Mouse (Mus musculus) hindbrain, postnatal 0 days (tissue): ENCODE data around the gene Gm20388. TPM values are rescaled to one million over a fixed set of nuclear protein-coding genes. Genes with fewer than 3 reads are reported as not detected.

Experiments used
- ATAC-seq: fragments of 200-750 bp; cut with Nextera tagmentation; 2 replicates; pipeline ENCODE4 v1.8.0; 2017; ENCODE audit warnings: mild to moderate bottlenecking, moderate TSS enrichment, moderate library complexity
- DNase-seq: peaks from one replicate; pipeline ENCODE4 v3.0.0-alpha.2; 2015; ENCODE audit warnings: low spot score
- H3K27ac ChIP-seq: fragments of 300-500 bp; sonication (generic); 2 replicates; pipeline ENCODE4 v1.5.1; 2014; ENCODE audit warnings: mild to moderate bottlenecking
- H3K27me3 ChIP-seq: fragments of 300-500 bp; sonication (generic); 2 replicates; pipeline ENCODE4 v1.6.1; 2014; ENCODE audit warnings: low read length, mixed read lengths; ENCODE audit not compliant: insufficient read depth
- H3K36me3 ChIP-seq: fragments of 300-500 bp; sonication (generic); 2 replicates; pipeline ENCODE4 v1.6.1; 2014; ENCODE audit warnings: low read length, mixed read lengths; ENCODE audit not compliant: insufficient read depth
- H3K4me1 ChIP-seq: fragments of 300-500 bp; sonication (generic); 2 replicates; pipeline ENCODE4 v1.6.1; 2014; ENCODE audit warnings: antibody characterized with exemption, low read length, mixed read lengths; ENCODE audit not compliant: insufficient read depth
- H3K4me2 ChIP-seq: fragments of 300-500 bp; sonication (generic); 2 replicates; pipeline ENCODE4 v1.6.1; 2014; ENCODE audit warnings: low read depth, mild to moderate bottlenecking, low read length, moderate library complexity, mixed read lengths
- H3K4me3 ChIP-seq: fragments of 300-500 bp; sonication (generic); 2 replicates; pipeline ENCODE4 v1.5.1; 2014; ENCODE audit warnings: low read length
- H3K9ac ChIP-seq: fragments of 300-500 bp; sonication (generic); replicated peaks from 2 replicates; pipeline ENCODE4 v1.6.1; 2014; ENCODE audit warnings: mild to moderate bottlenecking, low read length, moderate library complexity, mixed read lengths
- H3K9me3 ChIP-seq: fragments of 300-500 bp; sonication (generic); 2 replicates; pipeline ENCODE4 v1.6.1; 2016; ENCODE audit warnings: low read length, mixed read lengths
- CTCF ChIP-seq: IDR thresholded peaks from 2 replicates; pipeline ENCODE4 v1.5.1; 2016; ENCODE audit warnings: antibody characterized with exemption, control low read depth, low read depth
- WGBS: fragments of 180-500 bp; shearing (Covaris S2); extraction: QIAGEN DNeasy Blood & Tissue Kit; methylation state at CpG from one replicate; pipeline ENCODE4 v1.1.7; 2014; 5-methylcytosine and 5-hydroxymethylcytosine counted together
- polyA plus RNA-seq: library from polyadenylated mRNA; unstranded; fragments of >200 nt; fragmentation: Nextera tagmentation; extraction: Ambion mirVana; gene quantifications from 2 replicates; pipeline ENCODE4 v1.2.1, GENCODE M21; 2015
- total RNA-seq: library from RNA; depleted of rRNA; stranded (reverse); fragments of >200 nt; gene quantifications from 2 replicates; pipeline ENCODE4 v1.2.3, GENCODE M21; 2014

The Gm20388 gene
- total and polyA plus RNA-seq, 2 experiments from 2014 or later, result 71.3 TPM; not detected in 1

- no peak overlapping the region for H3K4me2 ChIP-seq
- no peaks in the 10 kb centered on the region for H3K9me3 ChIP-seq
- ATAC-seq (no peak), DNase-seq (no peak)
- no peak overlapping the region for H3K27ac ChIP-seq
- TF ChIP-seq CTCF, result no peak
- peaks cover 6% of the 10 kb centered on the region for H3K4me1 ChIP-seq
- no peak overlapping the region for H3K4me3 ChIP-seq
- no peaks in the 10 kb centered on the region for H3K27me3 ChIP-seq
- 95% methylated on average over 4 of the region's 4 CpGs for WGBS
- no peaks in the 10 kb centered on the region for H3K36me3 ChIP-seq
- H3K9ac ChIP-seq, result no peak overlapping the region
Measured at GRCm38 (mm10) chr8:123017143-123017542, 3106.5 kb downstream of the Gm20388 start.

- H3K9ac ChIP-seq, result no peak overlapping the region
Measured at GRCm38 (mm10) chr8:123018484-123019164, 3108.0 kb downstream of the Gm20388 start.

GRCm38 (mm10) chr8:123020084-123020483 is 3109.4 kb downstream of the Gm20388 start:
- no peak for TF ChIP-seq CTCF
- H3K27me3 ChIP-seq, result no peaks in the 10 kb centered on the region
- no peak for ATAC-seq
- H3K9ac ChIP-seq, result no peak overlapping the region
- no peaks in the 10 kb centered on the region for H3K9me3 ChIP-seq
- no peak overlapping the region for H3K4me3 ChIP-seq
- no peak for DNase-seq
- H3K4me1 ChIP-seq, result peaks cover 6% of the 10 kb centered on the region
- WGBS, result 62% methylated on average over 2 of the region's 2 CpGs
- H3K27ac ChIP-seq, result no peak overlapping the region
- no peaks in the 10 kb centered on the region for H3K36me3 ChIP-seq
- H3K4me2 ChIP-seq, result no peak overlapping the region

More at GRCm38 (mm10) chr8:123018484-123019164, 3108.0 kb downstream of the Gm20388 start:
- DNase-seq (no peak), ATAC-seq (no peak)
- Histone ChIP-seq H3K27me3 (no peaks in the 10 kb centered on the region), H3K27ac (no peak overlapping the region), H3K4me1 (peaks cover 6% of the 10 kb centered on the region), H3K36me3 (no peaks in the 10 kb centered on the region), H3K4me3 (no peak overlapping the region), H3K4me2 (no peak overlapping the region), H3K9me3 (no peaks in the 10 kb centered on the region)
- no peak for TF ChIP-seq CTCF
- WGBS, result 55% methylated on average over 4 of the region's 4 CpGs

- H3K9ac ChIP-seq, result no peak overlapping the region
- ATAC-seq (no peak), DNase-seq (no peak)
- H3K27me3 ChIP-seq, result no peaks in the 10 kb centered on the region
- no peaks in the 10 kb centered on the region for H3K9me3 ChIP-seq
- peaks cover 6% of the 10 kb centered on the region for H3K4me1 ChIP-seq
- no peak for TF ChIP-seq CTCF
- H3K36me3 ChIP-seq, result no peaks in the 10 kb centered on the region
- no peak overlapping the region for H3K4me2 ChIP-seq
- no peak overlapping the region for H3K4me3 ChIP-seq
- no peak overlapping the region for H3K27ac ChIP-seq
- WGBS, result 76% methylated on average over 2 of the region's 2 CpGs
Measured at GRCm38 (mm10) chr8:123020859-123021258, 3110.2 kb downstream of the Gm20388 start.

- Histone ChIP-seq H3K4me3 (no peak overlapping the region), H3K27me3 (no peaks in the 10 kb centered on the region), H3K27ac (no peak overlapping the region), H3K4me1 (peaks cover 6% of the 10 kb centered on the region), H3K9me3 (no peaks in the 10 kb centered on the region), H3K9ac (no peak overlapping the region), H3K4me2 (no peak overlapping the region), H3K36me3 (no peaks in the 10 kb centered on the region)
- DNase-seq (no peak), ATAC-seq (no peak)
- 79% methylated on average over 1 of the region's 1 CpGs for WGBS
- TF ChIP-seq CTCF, result no peak
Measured at GRCm38 (mm10) chr8:123021259-123021658, 3110.6 kb downstream of the Gm20388 start.

GRCm38 (mm10) chr8:123022727-123023126 is 3112.1 kb downstream of the Gm20388 start:
- DNase-seq (no peak), ATAC-seq (no peak)
- H3K27ac ChIP-seq, result no peak overlapping the region
- H3K4me2 ChIP-seq, result no peak overlapping the region
- no peak for TF ChIP-seq CTCF
- no peaks in the 10 kb centered on the region for H3K9me3 ChIP-seq
- no peak overlapping the region for H3K9ac ChIP-seq
- 82% methylated on average over 3 of the region's 3 CpGs for WGBS
- no peaks in the 10 kb centered on the region for H3K27me3 ChIP-seq
- H3K36me3 ChIP-seq, result no peaks in the 10 kb centered on the region
- H3K4me1 ChIP-seq, result peaks cover 6% of the 10 kb centered on the region
- H3K4me3 ChIP-seq, result no peak overlapping the region

GRCm38 (mm10) chr8:123024226-123024625 is 3113.6 kb downstream of the Gm20388 start:
- Histone ChIP-seq H3K4me1 (no peaks in the 10 kb centered on the region), H3K4me3 (no peak overlapping the region), H3K27ac (no peak overlapping the region), H3K9me3 (no peaks in the 10 kb centered on the region), H3K27me3 (no peaks in the 10 kb centered on the region), H3K36me3 (no peaks in the 10 kb centered on the region), H3K4me2 (no peak overlapping the region), H3K9ac (no peak overlapping the region)
- TF ChIP-seq CTCF, result no peak
- DNase-seq (no peak), ATAC-seq (no peak)
- WGBS, result 94% methylated on average over 2 of the region's 2 CpGs
